Mouse (Mus musculus) hindbrain, embryonic 16.5 days (tissue): ENCODE measurements at regions not wholly inside any gene's neighbourhood (a gene's known extent, or its start where the extent isn't known, plus 50 kb on each side); places are given as distances from the start of the nearest gene placed in this dataset.

Experiments
- ATAC-seq: fragments of 200-750 bp; cut with Nextera tagmentation; 2 replicates; pipeline ENCODE4 v1.8.0; 2017; ENCODE audit warnings: moderate TSS enrichment, moderate library complexity
- H3K27ac ChIP-seq: fragments of 300-500 bp; sonication (generic); 2 replicates; pipeline ENCODE4 v1.5.1; 2014; ENCODE audit warnings: low read depth, mild to moderate bottlenecking, control low read depth, low read length, moderate library complexity
- H3K27me3 ChIP-seq: fragments of 300-500 bp; sonication (generic); replicated peaks from 2 replicates; pipeline ENCODE4 v1.6.1; 2014; ENCODE audit warnings: low read length; ENCODE audit not compliant: control insufficient read depth, insufficient read depth
- H3K36me3 ChIP-seq: fragments of 300-500 bp; sonication (generic); 2 replicates; pipeline ENCODE4 v1.6.1; 2014; ENCODE audit warnings: mild to moderate bottlenecking, low read length, moderate library complexity, mixed read lengths; ENCODE audit not compliant: control insufficient read depth, insufficient read depth
- H3K4me1 ChIP-seq: fragments of 300-500 bp; sonication (generic); 2 replicates; pipeline ENCODE4 v1.6.1; 2014; ENCODE audit warnings: low read depth, low read length; ENCODE audit not compliant: control insufficient read depth, insufficient read depth
- H3K4me2 ChIP-seq: fragments of 300-500 bp; sonication (generic); 2 replicates; pipeline ENCODE4 v1.6.1; 2014; ENCODE audit warnings: mild to moderate bottlenecking, low read length, control low read depth, moderate library complexity
- H3K4me3 ChIP-seq: fragments of 300-500 bp; sonication (generic); 2 replicates; pipeline ENCODE4 v1.5.1; 2014; ENCODE audit warnings: mild to moderate bottlenecking, low read length, control low read depth, moderate library complexity
- H3K9ac ChIP-seq: fragments of 300-500 bp; sonication (generic); 2 replicates; pipeline ENCODE4 v1.6.1; 2014; ENCODE audit warnings: low read depth, mild to moderate bottlenecking, control low read depth, low read length, moderate library complexity
- H3K9me3 ChIP-seq: fragments of 300-500 bp; sonication (generic); 2 replicates; pipeline ENCODE4 v1.6.1; 2014; ENCODE audit warnings: mild to moderate bottlenecking, low read length, moderate library complexity; ENCODE audit not compliant: control insufficient read depth
- WGBS: fragments of 180-500 bp; shearing (Covaris S2); extraction: QIAGEN DNeasy Blood & Tissue Kit; methylation state at CpG from one replicate; pipeline ENCODE4 v1.1.7; 2014; 5-methylcytosine and 5-hydroxymethylcytosine counted together

- Histone ChIP-seq H3K27me3 (no peaks in the 10 kb centered on the region), H3K4me2 (no peak overlapping the region), H3K36me3 (no peaks in the 10 kb centered on the region), H3K4me3 (no peak overlapping the region), H3K4me1 (no peaks in the 10 kb centered on the region), H3K9ac (no peak overlapping the region), H3K9me3 (no peaks in the 10 kb centered on the region), H3K27ac (no peak overlapping the region)
- 88% methylated on average over 7 of the region's 7 CpGs for WGBS
- ATAC-seq, result no peak
Observed at GRCm38 (mm10) chr8:18175544-18176092, 802.4 kb downstream of the Defb40 start.

GRCm38 (mm10) chr8:18158619-18159018, 819.4 kb downstream of the Defb40 start:
- H3K9me3 ChIP-seq, result no peaks in the 10 kb centered on the region
- H3K9ac ChIP-seq, result no peak overlapping the region
- whole genome bisulfite sequencing, result 25% methylated on average over 6 of the region's 6 CpGs
- no peak for ATAC-seq
- H3K4me1 ChIP-seq, result no peaks in the 10 kb centered on the region
- no peaks in the 10 kb centered on the region for H3K36me3 ChIP-seq
- H3K4me2 ChIP-seq, result no peak overlapping the region
- no peak overlapping the region for H3K27ac ChIP-seq
- no peaks in the 10 kb centered on the region for H3K27me3 ChIP-seq
- H3K4me3 ChIP-seq, result no peak overlapping the region

- WGBS, result 77% methylated on average over 5 of the region's 5 CpGs
- no peak for ATAC-seq
- H3K4me3 ChIP-seq, result no peak overlapping the region
Observed at GRCm38 (mm10) chr8:18115333-18116044, 862.6 kb downstream of the Defb40 start.

GRCm38 (mm10) chr8:18113262-18113661, 864.8 kb downstream of the Defb40 start:
- H3K36me3 ChIP-seq, result no peaks in the 10 kb centered on the region
- no peak for ATAC-seq
- H3K4me1 ChIP-seq, result no peaks in the 10 kb centered on the region
- H3K9me3 ChIP-seq, result no peaks in the 10 kb centered on the region
- 63% methylated on average over 5 of the region's 5 CpGs for WGBS
- H3K27ac ChIP-seq, result no peak overlapping the region
- no peak overlapping the region for H3K9ac ChIP-seq
- H3K27me3 ChIP-seq, result no peaks in the 10 kb centered on the region
- no peak overlapping the region for H3K4me3 ChIP-seq
- H3K4me2 ChIP-seq, result no peak overlapping the region

More at GRCm38 (mm10) chr8:18115333-18116044, 862.6 kb downstream of the Defb40 start:
- H3K9me3 ChIP-seq, result no peaks in the 10 kb centered on the region
- H3K27ac ChIP-seq, result no peak overlapping the region
- no peaks in the 10 kb centered on the region for H3K4me1 ChIP-seq
- H3K36me3 ChIP-seq, result no peaks in the 10 kb centered on the region
- H3K27me3 ChIP-seq, result no peaks in the 10 kb centered on the region
- no peak overlapping the region for H3K9ac ChIP-seq
- no peak overlapping the region for H3K4me2 ChIP-seq

- WGBS, result 88% methylated on average over 2 of the region's 2 CpGs
- Histone ChIP-seq H3K36me3 (no peaks in the 10 kb centered on the region), H3K27ac (no peak overlapping the region), H3K9me3 (no peaks in the 10 kb centered on the region), H3K9ac (no peak overlapping the region), H3K4me2 (no peak overlapping the region), H3K4me1 (no peaks in the 10 kb centered on the region), H3K4me3 (no peak overlapping the region), H3K27me3 (no peaks in the 10 kb centered on the region)
- no peak for ATAC-seq
Observed at GRCm38 (mm10) chr8:18109480-18109879, 868.6 kb downstream of the Defb40 start.

- H3K4me3 ChIP-seq, result no peak overlapping the region
- no peaks in the 10 kb centered on the region for H3K27me3 ChIP-seq
- no peaks in the 10 kb centered on the region for H3K9me3 ChIP-seq
- no peaks in the 10 kb centered on the region for H3K4me1 ChIP-seq
- H3K9ac ChIP-seq, result no peak overlapping the region
- WGBS, result 42% methylated on average over 2 of the region's 2 CpGs
- H3K36me3 ChIP-seq, result no peaks in the 10 kb centered on the region
- H3K4me2 ChIP-seq, result no peak overlapping the region
- H3K27ac ChIP-seq, result no peak overlapping the region
- no peak for ATAC-seq
Observed at GRCm38 (mm10) chr8:18106827-18107226, 871.2 kb downstream of the Defb40 start.

GRCm38 (mm10) chr8:18065456-18065855, 912.6 kb downstream of the Defb40 start:
- no peak overlapping the region for H3K4me3 ChIP-seq
- H3K9me3 ChIP-seq, result no peaks in the 10 kb centered on the region
- no peak overlapping the region for H3K4me2 ChIP-seq
- no peaks in the 10 kb centered on the region for H3K36me3 ChIP-seq
- 86% methylated on average over 3 of the region's 3 CpGs for WGBS
- no peaks in the 10 kb centered on the region for H3K4me1 ChIP-seq
- ATAC-seq, result no peak
- no peaks in the 10 kb centered on the region for H3K27me3 ChIP-seq
- no peak overlapping the region for H3K27ac ChIP-seq
- no peak overlapping the region for H3K9ac ChIP-seq

- WGBS, result 81% methylated on average over 2 of the region's 2 CpGs
- peaks cover 2% of the 10 kb centered on the region; the same call in 1 of the 2 replicates for H3K9me3 ChIP-seq
- H3K4me3 ChIP-seq, result no peak overlapping the region
- no peaks in the 10 kb centered on the region for H3K36me3 ChIP-seq
- H3K9ac ChIP-seq, result no peak overlapping the region
- H3K27ac ChIP-seq, result no peak overlapping the region
- no peaks in the 10 kb centered on the region for H3K4me1 ChIP-seq
- no peak overlapping the region for H3K4me2 ChIP-seq
- ATAC-seq, result no peak
- H3K27me3 ChIP-seq, result no peaks in the 10 kb centered on the region
Observed at GRCm38 (mm10) chr8:18059526-18059925, 918.5 kb downstream of the Defb40 start.

GRCm38 (mm10) chr8:18021196-18021595, 956.9 kb downstream of the Defb40 start:
- no peak for ATAC-seq
- Histone ChIP-seq H3K27ac (no peak overlapping the region), H3K36me3 (no peaks in the 10 kb centered on the region), H3K4me1 (no peaks in the 10 kb centered on the region), H3K4me2 (no peak overlapping the region), H3K9me3 (no peaks in the 10 kb centered on the region), H3K9ac (no peak overlapping the region), H3K4me3 (no peak overlapping the region), H3K27me3 (no peaks in the 10 kb centered on the region)
- 80% methylated on average over 2 of the region's 2 CpGs for WGBS
